Mouse (Mus musculus) brain, embryonic 14.5 days (tissue): ENCODE measurements around the gene Tsc22d1. TPM values are rescaled to one million over a fixed set of nuclear protein-coding genes. Genes with fewer than 3 reads are reported as not detected.
A peak's percentile ranks its signal among the peaks of the same experiment; 100 is the strongest.

Experiments used
- DNase-seq: peaks from one replicate; pipeline ENCODE4 v3.0.0-alpha.2; 2011; ENCODE audit warnings: low read depth
- CTCF ChIP-seq: fragments of 200-500 bp; IDR thresholded peaks from 2 replicates; pipeline ENCODE4 v1.5.1; 2012; ENCODE audit warnings: inconsistent platforms, mild to moderate bottlenecking, moderate library complexity, borderline replicate concordance; ENCODE audit not compliant: insufficient read depth, insufficient read length; ENCODE audit errors: extremely low read depth
- POLR2A ChIP-seq: fragments of 200-500 bp; IDR thresholded peaks from 2 replicates; pipeline ENCODE4 v1.6.1; 2012; ENCODE audit warnings: mild to moderate bottlenecking, inconsistent platforms, borderline replicate concordance; ENCODE audit not compliant: poor library complexity, insufficient read depth, insufficient read length, severe bottlenecking; ENCODE audit errors: extremely low read depth
- polyA plus RNA-seq: library from polyadenylated mRNA; depleted of rRNA; stranded (reverse); fragments of >200 nt; gene quantifications from 2 replicates; pipeline ENCODE4 v1.2.3, GENCODE M21; 2012; rRNA removed

The Tsc22d1 gene
- 563 and 565 TPM in 2 replicates for polyA plus RNA-seq

DNA sequence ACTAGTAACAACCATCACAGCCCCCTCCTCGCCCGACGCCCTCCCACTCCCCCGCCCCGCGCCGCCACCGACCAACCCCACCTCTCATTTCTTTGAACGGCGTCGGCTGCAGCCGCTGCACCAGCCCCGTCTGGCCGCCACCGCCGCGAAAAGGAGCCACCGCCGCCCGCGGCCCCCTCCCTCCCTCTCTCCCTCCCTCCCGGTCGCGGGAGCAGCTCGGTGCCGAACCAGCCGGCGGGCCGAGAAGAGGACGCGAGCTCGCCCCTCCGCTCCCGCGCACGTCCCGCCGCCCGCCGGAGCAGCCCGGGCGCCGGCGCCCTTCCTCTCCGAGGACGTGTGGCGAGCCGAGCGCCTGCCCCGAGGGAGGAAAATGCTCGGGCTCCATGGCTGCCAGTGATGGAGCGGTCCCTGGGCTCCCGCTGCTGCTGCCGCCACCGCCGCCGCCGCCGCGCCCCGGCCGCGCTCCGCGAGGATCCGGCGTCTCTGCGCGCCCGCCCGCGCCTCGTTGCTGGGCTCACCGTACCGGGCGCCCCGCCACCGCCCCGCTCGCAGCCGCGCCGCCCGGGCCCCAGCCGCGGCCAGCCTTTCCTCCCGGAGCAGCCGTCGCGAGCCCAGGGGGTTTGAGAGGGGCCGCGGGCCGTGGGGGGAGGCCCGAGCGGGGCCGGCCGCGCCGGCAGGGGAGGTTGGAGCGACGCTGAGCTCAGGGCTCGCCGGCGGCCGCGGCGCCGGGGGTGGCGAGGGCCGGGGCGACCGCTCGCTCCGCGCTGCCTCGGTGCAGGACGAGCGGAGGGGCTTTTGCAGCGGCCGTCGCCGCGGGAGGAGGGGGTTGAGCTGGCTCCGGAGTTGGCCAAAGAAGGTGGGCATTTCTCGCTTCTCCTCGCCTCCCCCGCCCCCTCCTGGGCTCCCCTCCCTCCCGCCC, at the start of gene Tsc22d1:
Tsc22d1 (plus strand) TSS at position 100 of the 919 bp plus-strand sequence.
- TF ChIP-seq POLR2A (peak; percentile 61), CTCF (no peak)
- DNase-seq = no peak

GRCm38 (mm10) chr14:76373638-76374037, 41.1 kb upstream of the Tsc22d1 start:
- no peak for DNase-seq
- TF ChIP-seq CTCF (no peak), POLR2A (no peak)

- peak; percentile 11 for DNase-seq
- no peak for TF ChIP-seq CTCF
- TF ChIP-seq POLR2A = no peak
Measured at GRCm38 (mm10) chr14:76374601-76375000, 40.2 kb upstream of the Tsc22d1 start.

- TF ChIP-seq POLR2A (no peak), CTCF (no peak)
- DNase-seq = no peak
Measured at GRCm38 (mm10) chr14:76376561-76376960, 38.2 kb upstream of the Tsc22d1 start.

GRCm38 (mm10) chr14:76379411-76379810, 35.4 kb upstream of the Tsc22d1 start:
- no peak for DNase-seq
- TF ChIP-seq POLR2A (no peak), CTCF (no peak)

GRCm38 (mm10) chr14:76388025-76388424, 26.7 kb upstream of the Tsc22d1 start:
- DNase-seq = no peak
- no peak for TF ChIP-seq POLR2A
- TF ChIP-seq CTCF = no peak

- TF ChIP-seq CTCF (no peak), POLR2A (no peak)
- DNase-seq = peak; percentile 59
Measured at GRCm38 (mm10) chr14:76398251-76398650, 16.5 kb upstream of the Tsc22d1 start.

GRCm38 (mm10) chr14:76402574-76402973, 12.2 kb upstream of the Tsc22d1 start:
- TF ChIP-seq POLR2A (no peak), CTCF (no peak)
- no peak for DNase-seq

DNA sequence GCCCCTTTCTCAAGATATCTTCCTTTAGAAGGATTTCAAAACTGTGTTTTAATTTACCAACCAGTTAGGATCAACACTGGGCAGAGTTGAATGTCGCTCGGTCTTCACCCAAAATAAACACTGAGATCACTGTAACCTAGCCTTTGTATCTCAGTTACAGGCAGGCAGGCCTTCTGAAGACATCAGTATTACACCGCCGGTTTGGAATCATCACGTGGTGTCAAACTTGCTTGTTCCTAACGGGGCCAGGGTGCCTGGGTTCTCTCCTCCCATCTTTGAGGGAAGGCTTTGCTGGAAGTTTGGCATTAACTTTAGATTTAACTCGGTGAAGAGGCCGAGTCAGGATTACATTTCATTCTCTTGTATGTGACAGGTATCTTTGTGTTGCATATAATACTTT, 5.7 kb upstream of the Tsc22d1 start:
- no peak for TF ChIP-seq POLR2A
- no peak for TF ChIP-seq CTCF
- DNase-seq = no peak

DNA sequence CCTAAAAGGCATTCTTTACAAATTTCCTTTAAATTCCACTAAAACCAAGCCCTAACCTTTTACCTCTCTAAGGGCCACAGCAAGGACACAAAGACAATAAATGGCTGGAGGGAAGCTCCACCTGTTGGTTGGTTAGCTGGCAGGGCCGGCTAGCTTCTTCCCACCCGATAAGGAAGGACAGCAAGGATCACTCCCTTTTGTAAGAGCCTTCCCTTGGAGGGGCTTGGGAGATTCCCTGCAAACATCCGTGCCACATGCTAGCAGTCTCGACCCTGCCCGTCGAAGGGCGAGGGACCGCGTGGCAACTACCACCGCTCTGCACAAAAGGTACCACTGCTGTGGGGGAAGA, 1.0 kb upstream of the Tsc22d1 start:
- TF ChIP-seq CTCF (peak; percentile 12; the same call in 1 of the 2 replicates), POLR2A (no peak)
- no peak for DNase-seq

GRCm38 (mm10) chr14:76414122-76414861, 469 bp upstream of the Tsc22d1 start:
- TF ChIP-seq POLR2A (peak; percentile 86; the same call in 1 of the 2 replicates), CTCF (no peak)
- DNase-seq = peak; percentile 100
